Mouse (Mus musculus) olfactory bulb, adult 2 months (tissue): ENCODE measurements around the gene Eif2ak3.

Experiments used
- CTCF ChIP-seq: fragments of 200-500 bp; IDR thresholded peaks from 2 replicates; pipeline ENCODE4 v1.5.1; 2012; ENCODE audit warnings: low read depth, mild to moderate bottlenecking, low read length, moderate library complexity; ENCODE audit not compliant: insufficient read depth
- POLR2A ChIP-seq: fragments of 200-500 bp; IDR thresholded peaks from 2 replicates; pipeline ENCODE4 v1.6.1; 2012; ENCODE audit warnings: mild to moderate bottlenecking, low read depth, low read length, moderate library complexity; ENCODE audit not compliant: insufficient read depth

- TF ChIP-seq CTCF (no peak), POLR2A (no peak)
Observed at GRCm38 (mm10) chr6:70838532-70838931, 5.8 kb upstream of the Eif2ak3 start.
